Mouse (Mus musculus) mouse embryonic stem cell (cell line): ENCODE results near the gene Lonp2.

Source experiments
- in situ Hi-C, 2 experiments: fragments of 300-500 bp; cut with MboI; formaldehyde crosslinking; loops; 1 replicate in 1 of 2; 3 replicates in 1 of 2; pipeline ENCODE4 v1.14.3; 2019 to 2020; ENCODE audit warnings: low sequenced_read_pairs in 2 of 2, low pct_unique_long_range_greater_than_20kb in 1 of 2, mixed read lengths in 1 of 2; ENCODE audit not compliant: unreplicated experiment in 1 of 2

Gene Lonp2

DNA sequence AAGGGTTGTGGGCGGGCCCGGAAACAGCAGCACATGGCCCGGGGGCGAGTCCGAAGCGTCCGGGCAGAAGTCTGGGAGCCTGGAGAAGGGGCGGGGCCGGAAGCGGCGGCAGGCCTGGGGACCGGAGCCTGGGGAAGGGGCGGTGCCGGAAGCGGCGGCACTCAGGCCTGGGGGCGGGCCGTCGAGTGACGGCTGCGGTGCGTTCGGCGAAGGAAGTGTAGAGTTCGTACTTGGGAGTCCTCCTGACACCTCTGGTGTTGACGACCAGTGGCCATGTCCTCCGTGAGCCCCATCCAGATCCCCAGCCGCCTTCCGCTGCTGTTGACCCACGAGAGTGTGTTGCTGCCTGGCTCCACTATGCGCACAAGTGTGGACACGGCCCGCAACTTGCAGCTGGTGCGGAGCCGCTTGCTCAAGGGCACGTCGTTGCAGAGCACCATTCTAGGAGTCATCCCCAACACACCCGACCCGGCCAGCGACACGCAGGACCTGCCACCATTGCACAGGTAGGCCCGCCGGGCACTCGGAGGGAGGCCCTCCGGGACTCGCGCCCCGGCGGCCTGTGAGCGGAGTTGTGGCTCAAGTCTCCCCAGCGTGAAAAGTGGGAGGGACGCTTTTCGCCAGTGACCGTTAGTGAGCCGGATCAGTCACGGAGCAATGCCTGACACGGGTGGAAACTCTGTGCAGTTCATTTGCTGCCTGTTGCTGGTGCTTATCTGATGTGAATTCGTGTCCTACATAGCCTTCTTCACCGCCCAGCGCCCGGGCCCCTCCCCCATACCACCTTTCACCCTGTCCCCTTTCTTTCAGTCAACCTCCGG is at the start of gene Lonp2:
Lonp2 (plus strand) TSS at position 133 of the 821 bp plus-strand sequence.
- in situ Hi-C loops = no loop called here

DNA sequence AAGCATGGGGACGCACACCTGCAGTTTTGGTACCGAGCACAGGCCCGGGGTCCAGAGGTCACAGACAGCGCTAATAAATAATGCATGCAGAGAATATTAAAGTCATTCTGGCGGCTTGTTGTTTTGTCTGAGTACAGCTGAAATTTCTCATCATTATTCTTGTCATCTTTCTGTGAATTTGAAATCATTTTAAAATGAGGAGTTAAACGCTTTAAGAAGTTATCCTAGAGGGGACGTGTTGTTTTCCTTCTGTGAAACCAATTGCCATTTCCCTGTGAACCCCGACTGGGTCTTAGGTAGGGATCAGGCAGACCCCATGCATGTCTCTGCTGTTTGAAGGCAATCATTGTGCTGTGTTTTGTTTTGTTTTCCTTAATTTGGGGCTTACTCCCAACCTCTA is 46.3 kb upstream of the Lonp2 start:
- in situ Hi-C loops = no loop called here

DNA sequence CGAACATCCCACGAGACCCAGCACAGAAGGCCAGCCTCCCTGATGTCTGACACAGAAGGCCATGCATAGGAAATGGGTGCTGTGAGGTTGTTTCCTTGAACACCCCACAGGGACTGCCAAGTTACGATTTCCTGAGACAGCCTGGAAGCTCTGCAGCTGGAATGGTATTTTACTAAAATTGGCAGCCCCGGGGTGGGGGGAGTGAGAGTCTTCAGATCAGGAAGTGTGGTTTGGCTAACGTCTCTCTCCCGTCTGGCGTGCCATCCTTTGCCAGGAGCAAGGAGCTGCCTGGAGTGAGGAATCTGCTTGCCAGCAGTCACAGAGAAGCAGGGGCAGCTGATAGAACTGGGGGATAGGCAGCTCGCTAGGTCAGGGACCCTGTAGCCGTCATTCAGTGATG is 45.8 kb upstream of the Lonp2 start:
- in situ Hi-C loops = no loop called here

DNA sequence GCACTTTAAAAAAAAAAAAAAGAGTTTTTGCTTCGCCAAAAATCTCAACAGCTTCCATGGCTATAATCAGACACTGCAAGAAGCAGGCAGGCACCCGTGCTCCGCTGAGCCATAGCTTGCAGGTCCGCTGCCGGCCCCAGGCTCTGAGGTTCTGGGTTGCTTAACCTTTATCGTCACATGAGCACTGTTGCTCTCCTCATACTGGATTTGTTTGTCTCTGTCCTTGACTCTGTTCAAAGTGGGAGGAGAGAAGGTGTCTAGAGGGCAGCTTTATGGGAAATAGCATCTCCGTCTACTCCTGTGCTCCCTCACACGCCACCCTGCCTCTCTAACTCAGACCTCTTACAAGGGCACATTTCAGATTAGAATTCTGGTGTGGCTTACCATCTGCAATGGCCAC is 45.1 kb upstream of the Lonp2 start:
- in situ Hi-C loops = no loop called here

DNA sequence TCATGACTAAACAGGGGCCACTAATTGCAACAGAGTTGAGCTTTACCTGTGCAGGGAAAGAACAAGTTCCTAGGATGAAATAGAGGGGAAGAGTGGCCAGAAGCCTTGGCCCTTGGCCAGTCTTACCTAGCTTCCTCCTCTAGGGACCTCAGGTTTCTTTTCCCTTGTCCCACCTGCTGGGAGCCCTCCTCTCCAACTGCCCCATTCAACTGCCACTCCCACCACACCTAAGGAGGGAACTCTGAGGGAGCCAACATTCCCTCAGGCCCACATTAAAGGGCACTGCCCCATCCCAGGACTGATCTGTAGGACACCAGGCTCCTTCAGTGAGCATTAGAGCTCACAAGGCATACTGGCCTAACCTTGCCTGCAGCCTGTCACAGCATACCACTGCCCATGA is 43.4 kb upstream of the Lonp2 start, which contains the start of gene Abcc12:
Abcc12 (minus strand) TSS at position 229 of the 400 bp plus-strand sequence.
- in situ Hi-C loops = loop anchor here (10.0 kb wide), 3 partner anchors 246 to 876 kb away; partner anchors contain the start of gene Neto2 (in 1 of the 2)

DNA sequence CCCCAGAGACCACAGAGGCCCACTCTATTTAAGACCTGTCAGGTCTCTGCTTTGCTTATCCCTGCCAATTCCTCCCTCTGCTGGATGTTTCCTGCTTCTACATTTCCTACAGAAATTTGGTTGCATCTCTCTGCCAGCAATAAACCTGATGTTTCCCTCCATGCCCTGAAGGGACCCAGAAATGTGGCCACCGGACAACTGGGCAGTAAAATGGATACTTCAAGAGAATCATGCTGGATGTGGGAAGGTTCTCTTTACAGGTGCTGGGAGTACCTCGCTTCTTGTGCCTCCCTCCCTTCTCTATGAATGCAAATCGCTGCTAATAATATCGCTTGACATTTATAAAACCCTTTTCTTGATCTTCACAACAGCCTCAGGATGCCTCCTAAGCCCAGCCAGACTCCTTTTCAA is 41.9 kb upstream of the Lonp2 start:
- in situ Hi-C loops = loop anchor here (10.0 kb wide), 3 partner anchors 247 to 877 kb away; partner anchors contain the start of gene Neto2 (in 1 of the 2)

DNA sequence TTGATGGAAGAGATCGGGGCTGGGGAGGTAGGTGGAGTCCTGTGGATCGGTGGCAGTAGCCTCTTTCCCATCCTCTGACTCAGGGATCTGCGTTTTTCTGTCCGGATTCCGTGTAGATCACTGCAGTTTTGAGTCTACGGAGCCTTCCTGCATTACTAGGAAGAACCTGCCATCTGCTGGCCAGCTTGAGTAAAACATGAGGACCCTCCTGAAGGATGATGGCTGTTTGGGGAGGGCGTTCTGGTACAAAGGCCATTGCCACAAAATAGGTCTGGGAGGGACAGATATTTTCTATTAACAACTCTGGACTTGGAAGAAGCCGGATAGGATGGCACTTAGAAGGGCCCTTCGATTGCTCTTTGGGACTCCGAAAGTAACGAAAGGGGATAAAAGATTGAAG is 38.7 kb upstream of the Lonp2 start:
- in situ Hi-C loops = loop anchor here (5.0 to 10.0 kb wide), 4 partner anchors 250 to 880 kb away; partner anchors contain the start of gene Neto2 (in 1 of the 2)

DNA sequence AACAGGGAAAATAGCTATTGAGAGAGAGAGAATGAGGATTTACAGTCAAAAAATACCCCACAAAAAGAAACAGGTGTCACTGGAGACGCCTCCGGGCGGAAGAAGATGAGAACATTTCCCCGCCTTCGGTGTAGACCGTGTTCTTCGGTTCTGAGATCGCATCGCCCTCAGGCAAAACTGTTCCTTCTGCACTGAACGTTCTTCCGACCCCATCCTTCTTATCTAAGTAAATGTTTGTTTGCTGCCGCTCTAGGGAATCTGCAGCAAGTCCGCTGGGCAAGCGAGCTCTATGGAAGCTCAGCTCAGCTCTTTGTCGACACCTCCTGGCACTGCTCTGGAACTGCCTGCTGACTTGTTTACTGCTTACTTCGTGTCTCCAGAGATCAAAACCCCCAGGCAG is 38.3 kb upstream of the Lonp2 start:
- in situ Hi-C loops = loop anchor here (5.0 to 10.0 kb wide), 4 partner anchors 251 to 881 kb away; partner anchors contain the start of gene Neto2 (in 1 of the 2)

DNA sequence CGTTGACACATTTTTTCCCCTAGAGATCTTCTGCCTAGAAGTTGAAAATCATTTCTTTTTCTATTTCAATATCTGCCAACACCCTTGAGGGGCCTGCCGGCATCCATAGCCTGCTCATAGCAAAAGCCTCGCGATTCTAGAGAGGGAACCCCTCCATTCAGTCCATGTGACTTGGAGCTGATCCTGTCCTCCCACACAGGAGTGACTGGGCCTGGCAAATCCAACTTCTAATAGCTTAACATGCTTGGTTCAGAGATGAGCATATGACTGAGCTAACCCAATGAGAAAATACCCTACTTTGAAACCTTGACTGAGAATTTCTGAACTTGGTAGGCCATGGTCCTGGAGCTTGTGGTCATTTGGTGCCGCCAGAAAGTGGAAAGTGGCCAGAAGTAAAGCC is 37.8 kb upstream of the Lonp2 start:
- in situ Hi-C loops = loop anchor here (5.0 to 10.0 kb wide), 4 partner anchors 251 to 881 kb away; partner anchors contain the start of gene Neto2 (in 1 of the 2)

DNA sequence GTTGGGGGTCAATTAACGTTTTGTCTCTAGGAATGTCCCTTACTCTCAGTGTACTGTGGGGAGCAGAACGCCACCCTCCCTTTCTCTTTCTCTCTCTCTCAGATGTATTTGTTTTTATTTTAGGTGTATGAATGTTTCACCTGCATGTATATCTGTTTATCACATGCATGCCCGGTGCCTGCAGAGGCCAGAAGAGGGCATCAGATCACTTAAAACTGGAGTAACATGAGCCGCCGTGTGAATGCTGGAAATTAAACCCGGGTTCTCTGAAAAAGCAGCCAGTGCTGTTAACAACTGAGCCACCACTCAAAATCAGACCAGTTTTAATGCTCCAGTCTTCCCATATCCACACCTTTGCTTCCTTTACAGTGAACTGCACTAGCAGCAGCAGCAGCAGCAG is 37.2 kb upstream of the Lonp2 start:
- in situ Hi-C loops = loop anchor here (5.0 to 10.0 kb wide), 4 partner anchors 252 to 882 kb away; partner anchors contain the start of gene Neto2 (in 1 of the 2)

DNA sequence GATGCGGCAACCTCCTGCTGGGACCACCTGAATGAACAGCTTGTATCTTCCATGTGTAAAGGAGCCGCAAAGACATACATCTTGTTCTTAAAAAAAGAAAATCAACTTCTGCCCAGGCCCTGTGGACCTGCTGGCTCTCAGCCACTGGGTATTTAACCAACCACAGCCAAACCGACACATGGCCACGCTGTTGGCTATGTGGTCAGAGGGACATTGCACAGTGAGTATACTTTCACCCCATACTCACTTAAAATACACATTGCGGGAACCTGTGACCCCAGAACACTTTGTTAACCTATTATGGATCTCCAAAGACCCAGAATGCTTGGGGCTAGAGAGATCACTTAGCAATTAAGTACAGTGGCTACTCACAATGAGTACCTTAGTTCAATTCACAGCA is 35.5 kb upstream of the Lonp2 start:
- in situ Hi-C loops = loop anchor here (5.0 to 10.0 kb wide), 4 partner anchors 254 to 884 kb away; partner anchors contain the start of gene Neto2 (in 1 of the 2)

DNA sequence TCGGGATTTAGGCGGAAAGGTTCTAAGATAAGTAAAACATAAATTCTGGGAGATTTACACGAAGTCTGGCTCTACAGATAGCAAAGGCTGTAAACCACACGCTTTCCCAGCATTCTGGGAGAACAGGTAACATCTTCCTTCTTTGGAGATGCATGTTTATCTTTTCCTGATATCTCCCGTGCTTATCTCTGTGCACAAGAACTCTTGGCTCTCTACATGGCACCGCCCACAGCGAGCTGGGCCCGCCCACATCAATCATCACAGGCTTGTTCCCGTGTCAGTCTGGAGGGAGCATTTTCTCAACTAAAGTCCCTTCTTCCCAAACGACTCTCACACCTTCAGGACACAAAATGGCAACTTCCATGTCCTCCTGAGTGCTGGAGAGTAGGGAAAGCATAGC is 30.7 kb upstream of the Lonp2 start:
- in situ Hi-C loops = no loop called here

DNA sequence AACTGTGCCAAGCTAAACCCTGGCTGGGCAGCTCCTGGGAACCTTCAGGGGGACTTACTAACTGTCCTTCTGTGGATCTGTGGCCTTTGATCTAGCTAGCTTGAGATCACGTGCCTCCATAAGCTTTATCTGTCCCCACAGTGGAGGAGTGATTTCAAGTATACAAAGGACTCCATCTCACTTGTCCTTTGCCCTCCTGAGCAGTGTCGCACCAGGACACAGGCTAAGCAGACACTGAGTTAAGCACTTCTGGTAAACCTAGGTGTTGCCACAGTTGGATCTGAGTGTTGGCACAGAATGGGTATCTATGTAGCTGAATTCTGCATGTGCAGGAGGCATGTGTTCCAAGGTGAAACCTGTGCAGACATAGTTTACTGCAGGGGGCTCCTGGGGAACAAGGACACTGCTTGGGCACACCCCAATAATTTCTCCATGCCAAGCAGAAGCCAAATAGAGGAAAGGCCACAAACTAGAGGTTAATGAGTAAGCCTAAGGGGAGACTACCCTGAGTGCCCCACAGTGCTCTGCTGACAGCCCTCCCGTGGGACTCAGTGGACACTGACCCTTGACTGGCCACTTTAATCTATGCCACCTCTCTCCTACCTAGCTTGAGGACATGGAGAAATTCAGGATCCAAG is 29.6 kb upstream of the Lonp2 start:
- in situ Hi-C loops = no loop called here

DNA sequence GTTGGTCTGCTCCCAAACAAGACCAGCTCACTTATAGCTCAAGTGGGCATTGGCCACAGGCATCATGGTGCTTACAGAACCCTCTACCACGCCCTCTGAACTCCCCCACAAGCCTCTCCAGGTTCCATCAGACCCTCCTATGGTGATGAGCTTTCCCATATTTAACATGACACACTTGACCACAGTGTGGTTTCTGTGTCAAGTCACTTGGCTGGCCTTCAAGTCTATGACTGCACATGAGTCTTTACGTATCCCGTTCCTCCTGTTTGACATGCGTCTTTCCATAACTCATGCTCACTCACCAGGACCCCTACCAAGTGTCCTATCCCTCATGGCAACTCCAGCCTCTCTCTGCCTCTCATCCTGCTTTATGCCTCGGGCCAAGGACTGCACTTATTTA is 28.2 kb upstream of the Lonp2 start:
- in situ Hi-C loops = no loop called here

DNA sequence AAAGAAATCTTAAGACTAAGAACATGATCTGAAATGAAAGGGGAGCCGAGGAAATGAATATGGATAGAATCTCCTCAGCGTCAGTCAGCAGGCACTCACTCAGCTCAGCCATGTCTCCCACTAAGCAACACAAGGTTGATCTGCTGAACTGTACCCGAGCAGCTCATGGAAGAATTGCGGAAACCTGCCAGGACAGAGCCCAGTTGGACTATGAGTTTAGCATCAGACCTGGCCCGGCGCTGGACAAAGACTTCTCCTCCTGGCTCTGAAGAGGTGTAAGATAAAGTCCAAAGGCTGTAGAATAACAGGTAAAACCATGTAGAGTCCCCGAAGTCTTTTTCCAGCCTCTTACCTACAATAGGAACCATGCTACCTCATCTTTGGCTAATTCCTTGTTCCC is 26.2 kb upstream of the Lonp2 start:
- in situ Hi-C loops = no loop called here

DNA sequence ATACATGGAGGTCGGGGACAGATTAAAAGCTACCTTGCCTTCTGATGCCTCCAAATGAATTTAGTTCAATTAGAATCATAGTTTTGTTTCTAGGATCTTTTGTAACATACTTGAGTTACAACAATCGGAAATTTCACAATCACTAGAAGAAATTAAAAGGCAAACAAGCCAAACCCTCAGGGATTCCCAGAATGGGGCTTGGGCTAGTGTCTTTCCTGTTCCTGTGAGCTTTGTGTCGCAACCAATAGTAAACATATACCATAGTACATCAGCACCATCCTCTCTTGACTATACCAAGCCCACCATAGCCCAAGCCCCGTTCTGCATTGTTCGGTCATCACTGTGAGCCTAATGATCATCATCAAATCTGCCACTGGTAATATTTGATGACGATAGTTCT is 24.5 kb upstream of the Lonp2 start:
- in situ Hi-C loops = no loop called here

DNA sequence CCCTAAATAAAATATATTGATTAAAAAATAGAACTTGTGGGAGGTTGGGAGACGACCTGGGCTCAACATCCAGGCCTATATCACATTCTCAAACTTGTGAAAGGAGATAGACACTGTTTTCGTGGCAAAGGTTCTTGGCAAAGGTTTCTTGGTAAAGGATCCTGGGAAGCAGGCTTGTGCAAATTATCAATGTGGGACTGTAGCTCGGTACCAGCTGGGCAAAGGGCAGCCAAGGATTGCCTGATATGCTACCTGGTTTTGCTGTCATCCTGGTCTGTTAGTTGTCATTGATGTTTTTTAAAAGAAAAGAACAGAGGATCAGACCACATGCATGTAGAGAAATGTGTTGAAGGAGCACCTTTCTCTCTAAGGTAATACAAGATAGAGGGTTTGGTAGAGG is 23.5 kb upstream of the Lonp2 start:
- in situ Hi-C loops = no loop called here

DNA sequence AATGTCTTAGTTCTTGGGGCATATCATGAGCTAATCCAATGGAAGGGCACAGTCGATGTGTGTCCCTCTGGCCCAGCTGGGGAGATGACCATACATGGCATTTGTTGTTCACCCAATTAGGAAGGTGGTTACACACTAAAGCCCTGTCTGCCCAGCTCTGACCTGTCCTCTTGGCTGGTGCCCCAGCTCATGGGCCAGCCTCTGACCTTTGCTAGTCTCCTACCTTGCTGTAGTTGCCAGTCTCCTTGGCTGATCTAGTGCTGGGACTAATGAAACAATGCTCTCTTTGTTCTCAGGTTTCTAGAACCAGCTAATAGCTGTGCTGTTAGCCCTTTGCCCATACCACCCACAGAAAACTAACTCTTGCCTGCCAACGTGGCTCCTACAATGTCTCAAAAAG is 20.7 kb upstream of the Lonp2 start:
- in situ Hi-C loops = no loop called here

DNA sequence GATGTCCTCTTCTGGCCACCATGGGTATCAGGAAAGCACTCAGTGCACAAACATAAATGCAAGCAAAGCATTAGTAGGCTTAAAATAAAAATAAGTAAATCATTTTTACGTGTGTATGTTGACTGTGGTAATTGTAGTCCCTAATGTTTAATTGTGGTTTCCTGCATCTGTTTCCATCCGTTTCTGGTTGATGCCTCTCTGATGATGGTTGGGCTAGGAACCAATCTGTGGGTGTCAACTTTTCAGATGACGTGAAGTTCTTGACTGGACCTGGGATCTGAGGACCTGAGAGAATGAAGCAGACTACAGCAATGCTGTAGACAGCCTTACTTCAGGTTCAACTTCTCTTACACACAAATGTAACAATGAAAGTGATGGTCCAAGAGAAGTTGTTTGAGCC is 19.2 kb upstream of the Lonp2 start:
- in situ Hi-C loops = no loop called here
